13 mouse cellular contexts compared by ENCODE assay signal in genomic region chr14:30635219-30635910, GRCm38 (mm10). TPM values are rescaled to one million over a fixed set of nuclear protein-coding genes. Genes with fewer than 3 reads are reported as not detected.
DNase-seq lines count a peak whose midpoint lies in the region; ATAC-seq and TF ChIP-seq lines count a peak whose summit lies in the region.
"Had no signal": no experiment of that assay in that cellular context is flagged by ENCODE, and none has a peak within 500 bp of the region (broad histone marks: within the 10 kb centered on the region; RNA-seq: fewer than 3 reads in every experiment).

No protein-coding gene starts in this region.

- H3K27me3 ChIP-seq in Patski (no peaks in the 10 kb centered on the region), myocyte (ENCODE audit: control insufficient read depth, insufficient read depth, insufficient read length) (no peaks in the 10 kb centered on the region)
- H3K27me3 ChIP-seq in intestine, embryonic 16.5 days (replicated peaks; ENCODE audit: control insufficient read depth, insufficient read depth, low read length) = no peaks in the 10 kb centered on the region
- H3K27me3 ChIP-seq: hindbrain, embryonic 12.5 days had no signal

- H3K9me3 ChIP-seq in intestine, embryonic 16.5 days (ENCODE audit: control insufficient read depth, low read length) = no peaks in the 10 kb centered on the region
- H3K9me3 ChIP-seq: hindbrain, embryonic 12.5 days had no signal

- no peak overlapping the region for H3ac ChIP-seq in myocyte (ENCODE audit: control insufficient read depth, insufficient read length)

- POLR2A ChIA-PET in Patski (lab: Charles Lee) = interaction anchor here (1.0 kb wide), 1 partner anchor 19 kb away, joined by 4 read pairs; no protein-coding TSS in a partner anchor

- CTCF ChIA-PET in Patski (lab: Charles Lee) = interaction anchor here (0.8 to 4.1 kb wide), 3 partner anchors 9 to 42 kb away, joined by 3 to 14 read pairs (median 3); no protein-coding TSS in a partner anchor

- no peak overlapping the region for H3K4me3 ChIP-seq in intestine, embryonic 16.5 days (ENCODE audit: low read length)
- no peak overlapping the region for H3K4me3 ChIP-seq in myocyte
- H3K4me3 ChIP-seq: heart, adult 2 months; hindbrain, embryonic 12.5 days had no signal

- peak; percentile 82 to 93 for DNase-seq in adrenal gland, adult (ENCODE audit: inconsistent age in 2 of 2, low spot score in 1 of 2)
- DNase-seq in adrenal gland, postnatal 4 days (ENCODE audit: low spot score in 2 of 2) = no peak
- no peak for DNase-seq in Patski (ENCODE audit: low read depth, low spot score)
- DNase-seq in ovary, postnatal 14 days (ENCODE audit: low spot score) = no peak
- no peak for DNase-seq in heart, adult 9 months (ENCODE audit: low spot score in 2 of 2)
- no peak for DNase-seq in gastrocnemius, adult 18-20 months (ENCODE audit: low spot score)
- DNase-seq: forebrain, postnatal 0 days; heart, adult 2 months; layer of hippocampus, postnatal 36 days had no signal

- H3K4me1 ChIP-seq in intestine, embryonic 16.5 days (ENCODE audit: control insufficient read depth, insufficient read depth, low read length) = peaks cover 51% of the 10 kb centered on the region

- no peak overlapping the region for H3K4me2 ChIP-seq in intestine, embryonic 16.5 days (ENCODE audit: low read depth, low read length)
- H3K4me2 ChIP-seq in myocyte (ENCODE audit: low read depth) = peak overlapping the region; percentile 46
- H3K4me2 ChIP-seq: hindbrain, embryonic 12.5 days; liver, embryonic 11.5 days had no signal

- H3K36me3 ChIP-seq in intestine, embryonic 16.5 days (ENCODE audit: control insufficient read depth, insufficient read depth, low read length) = no peaks in the 10 kb centered on the region
- no peaks in the 10 kb centered on the region for H3K36me3 ChIP-seq in myocyte (ENCODE audit: control insufficient read depth, insufficient read depth)
- H3K36me3 ChIP-seq: hindbrain, embryonic 12.5 days had no signal

- TF ChIP-seq CTCF in Patski (IDR thresholded peaks at IDR 0.05) = no peak

- H3K27ac ChIP-seq in intestine, embryonic 16.5 days (ENCODE audit: low read length) = peak overlapping the region; percentile 92
- H3K27ac ChIP-seq: heart, adult 2 months; hindbrain, embryonic 12.5 days had no signal

- WGBS in intestine, embryonic 16.5 days = 54% methylated on average over 13 of the region's 13 CpGs

- ATAC-seq in Patski = peak; percentile 23
- peak; percentile 72 for ATAC-seq in intestine, embryonic 16.5 days
- ATAC-seq: forebrain, postnatal 0 days had no signal

- no peaks in the 10 kb centered on the region for H3K79me2 ChIP-seq in myocyte (ENCODE audit: control insufficient read depth, insufficient read depth)

- peak overlapping the region; percentile 56 for H3K9ac ChIP-seq in intestine, embryonic 16.5 days (ENCODE audit: low read depth, low read length)
- H3K9ac ChIP-seq: forebrain, postnatal 0 days; hindbrain, embryonic 12.5 days had no signal

- in situ Hi-C loops in Patski (cut with MboI; ENCODE audit: low pct_unique_long_range_greater_than_20kb) = no loop called here

- no peak for TF ChIP-seq POLR2A in myocyte (IDR thresholded peaks at IDR 0.05; ENCODE audit: insufficient read length, low read depth)

TF ChIP-seq in myocyte, 11 proteins besides CTCF, POLR2A, EP300 and RAD21:
- TF ChIP-seq E2F4 (IDR thresholded peaks at IDR 0.05; ENCODE audit: insufficient read depth) (no peak), TCF3 (IDR thresholded peaks at IDR 0.05; ENCODE audit: insufficient read length, low read depth) (no peak), TCF12 (IDR thresholded peaks at IDR 0.05; ENCODE audit: insufficient read depth, poor library complexity, severe bottlenecking) (no peak), SRF (IDR thresholded peaks at IDR 0.05; ENCODE audit: control insufficient read depth, insufficient read length, low read depth) (no peak), MYOG (IDR thresholded peaks at IDR 0.05; ENCODE audit: control insufficient read depth in 1 of 3, insufficient read depth in 1 of 3, insufficient read length in 2 of 3, low read depth in 2 of 3) (no peak), USF1 (IDR thresholded peaks at IDR 0.05; ENCODE audit: low read depth) (no peak), POLR2AphosphoS2 (IDR thresholded peaks at IDR 0.05; ENCODE audit: insufficient read length, low read depth) (no peak), MAX (IDR thresholded peaks at IDR 0.05; ENCODE audit: low read depth) (no peak), REST (IDR thresholded peaks at IDR 0.05; ENCODE audit: insufficient read depth, insufficient read length) (no peak), CEBPB (IDR thresholded peaks at IDR 0.05; ENCODE audit: insufficient read depth, poor library complexity, severe bottlenecking) (no peak), MYOD1 (IDR thresholded peaks at IDR 0.05; ENCODE audit: control insufficient read depth in 1 of 3, insufficient read length in 2 of 3, low read depth in 2 of 3) (no peak)

RNA-seq across cellular contexts. Expression of gene Prkcd, which starts 9.4 kb away (rescaled TPM):
- total RNA-seq in adrenal gland, postnatal 4 days (2021) = 100 to 1,000 TPM; 197 to 224 TPM
- polyA plus RNA-seq in Patski (2021) (68.7 TPM), myocyte (2012; fragmentation: generic; extraction: Trizol) (23.6 TPM)
- 52.1 and 56.5 TPM in 2 replicates for polyA plus RNA-seq in intestine, embryonic 16.5 days (2015; fragmentation: Nextera tagmentation; extraction: Ambion mirVana)
- 10 to 100 TPM in 1 of 2 experiments, 1 to 10 TPM in 1; 7.8 to 10.4 TPM for total RNA-seq in gastrocnemius, adult 18-20 months (2021)

RNA-seq across cellular contexts. Expression of gene Rft1, which starts 18.8 kb away (rescaled TPM):
- total RNA-seq in adrenal gland, postnatal 4 days (2021) = 10 to 100 TPM; 32.8 to 36.3 TPM
- 24.4 TPM for polyA plus RNA-seq in Patski (2021)
- polyA plus RNA-seq in intestine, embryonic 16.5 days (2015; fragmentation: Nextera tagmentation; extraction: Ambion mirVana) = 13.3 and 14.7 TPM in 2 replicates
- polyA plus RNA-seq in myocyte (2012; fragmentation: generic; extraction: Trizol) = 12.3 TPM
- 1 to 10 TPM; 4.7 to 5.1 TPM for total RNA-seq in gastrocnemius, adult 18-20 months (2021)

Comparison
In these comparisons a context has a peak if more than half of its experiments do, and no peak if none do; other contexts are left out.
1. DNase-seq: peak in adrenal gland, adult (2 of 2); none in adrenal gland, postnatal 4 days (0 of 2), Patski (single experiment), ovary, postnatal 14 days (single experiment), heart, adult 9 months (0 of 2) and gastrocnemius, adult 18-20 months (single experiment).